Mouse (Mus musculus) liver, postnatal 0 days (tissue): ENCODE results near the gene Clk1. TPM values are rescaled to one million over a fixed set of nuclear protein-coding genes. Genes with fewer than 3 reads are reported as not detected.
A peak's percentile ranks its signal among the peaks of the same experiment; 100 is the strongest.

Experiments
- ATAC-seq: fragments of 200-750 bp; cut with Nextera tagmentation; 2 replicates; pipeline ENCODE4 v1.8.0; 2017; ENCODE audit warnings: mild to moderate bottlenecking, moderate library complexity
- DNase-seq: peaks from one replicate; pipeline ENCODE4 v3.0.0-alpha.2; 2016
- H3K27ac ChIP-seq: fragments of 300-500 bp; sonication (generic); 2 replicates; pipeline ENCODE4 v1.5.1; 2014; ENCODE audit warnings: antibody characterized with exemption, moderate library complexity, mild to moderate bottlenecking, low read depth
- H3K27me3 ChIP-seq: fragments of 300-500 bp; sonication (generic); 2 replicates; pipeline ENCODE4 v1.6.1; 2014; ENCODE audit warnings: low read length, control low read depth, mixed read lengths; ENCODE audit not compliant: insufficient read depth
- H3K36me3 ChIP-seq: fragments of 300-500 bp; sonication (generic); replicated peaks from 2 replicates; pipeline ENCODE4 v1.6.1; 2014; ENCODE audit warnings: mild to moderate bottlenecking, control low read depth, low read length, moderate library complexity, mixed read lengths; ENCODE audit not compliant: insufficient read depth
- H3K4me1 ChIP-seq: fragments of 300-500 bp; sonication (generic); 2 replicates; pipeline ENCODE4 v1.6.1; 2014; ENCODE audit warnings: antibody characterized with exemption, mild to moderate bottlenecking, control low read depth; ENCODE audit not compliant: insufficient read depth
- H3K4me2 ChIP-seq: fragments of 300-500 bp; sonication (generic); 2 replicates; pipeline ENCODE4 v1.6.1; 2014; ENCODE audit warnings: low read depth, mild to moderate bottlenecking, low read length, moderate library complexity, mixed read lengths
- H3K4me3 ChIP-seq: fragments of 300-500 bp; sonication (generic); 2 replicates; pipeline ENCODE4 v1.5.1; 2014; ENCODE audit warnings: low read depth, low read length
- H3K9ac ChIP-seq: fragments of 300-500 bp; sonication (generic); replicated peaks from 2 replicates; pipeline ENCODE4 v1.6.1; 2014; ENCODE audit warnings: mild to moderate bottlenecking, moderate library complexity
- H3K9me3 ChIP-seq: fragments of 300-500 bp; sonication (generic); 2 replicates; pipeline ENCODE4 v1.6.1; 2016; ENCODE audit warnings: mild to moderate bottlenecking, control low read depth, low read length, mixed read lengths
- CTCF ChIP-seq: sonication (generic); IDR thresholded peaks from 2 replicates; pipeline ENCODE4 v1.5.1; 2016; ENCODE audit warnings: antibody characterized with exemption, low read depth
- EP300 ChIP-seq: IDR thresholded peaks from 2 replicates; pipeline ENCODE4 v1.6.1; 2016; ENCODE audit warnings: antibody characterized with exemption, low read depth, mild to moderate bottlenecking
- WGBS: fragments of 180-500 bp; shearing (Covaris S2); extraction: QIAGEN DNeasy Blood & Tissue Kit; methylation state at CpG from one replicate; pipeline ENCODE4 v1.1.7; 2014; ENCODE audit not compliant: insufficient replicate concordance; 5-methylcytosine and 5-hydroxymethylcytosine counted together
- polyA plus RNA-seq: library from polyadenylated mRNA; unstranded; fragments of >200 nt; fragmentation: Nextera tagmentation; extraction: Ambion mirVana; gene quantifications from 2 replicates; pipeline ENCODE4 v1.2.1, GENCODE M21; 2015

The Clk1 gene
- polyA plus RNA-seq, 1 experiment from 2014 or later: 76.6 TPM

- TF ChIP-seq CTCF (no peak), EP300 (no peak)
- DNase-seq (no peak), ATAC-seq (no peak)
- H3K9ac ChIP-seq: peak overlapping the region; percentile 85
- peak overlapping the region; percentile 81 for H3K4me2 ChIP-seq
- H3K36me3 ChIP-seq: peaks cover 16% of the 10 kb centered on the region; the same call in 1 of the 2 replicates
- 10% methylated on average over 10 of the region's 10 CpGs for WGBS
- H3K27ac ChIP-seq: peak overlapping the region; percentile 93
- H3K4me3 ChIP-seq: peak overlapping the region; percentile 80
- peaks cover 19% of the 10 kb centered on the region for H3K4me1 ChIP-seq
- no peaks in the 10 kb centered on the region for H3K27me3 ChIP-seq
- H3K9me3 ChIP-seq: no peaks in the 10 kb centered on the region
Measured at GRCm38 (mm10) chr1:58444691-58445090, 20.8 kb upstream of the Clk1 start.

- TF ChIP-seq EP300: no peak
- Histone ChIP-seq H3K4me1 (peaks cover 8% of the 10 kb centered on the region), H3K9me3 (no peaks in the 10 kb centered on the region), H3K9ac (no peak overlapping the region), H3K36me3 (peaks cover 18% of the 10 kb centered on the region), H3K4me3 (no peak overlapping the region), H3K4me2 (no peak overlapping the region), H3K27me3 (no peaks in the 10 kb centered on the region), H3K27ac (no peak overlapping the region)
- ATAC-seq (no peak), DNase-seq (no peak)
- WGBS: 90% methylated on average over 3 of the region's 3 CpGs
Measured at GRCm38 (mm10) chr1:58424551-58424950, 685 bp upstream of the Clk1 start.

GRCm38 (mm10) chr1:58422879-58423278 is 987 bp downstream of the Clk1 start:
- H3K4me2 ChIP-seq: peak overlapping the region; percentile 80
- H3K4me1 ChIP-seq: peaks cover 8% of the 10 kb centered on the region
- TF ChIP-seq CTCF (no peak), EP300 (no peak)
- H3K9me3 ChIP-seq: no peaks in the 10 kb centered on the region
- H3K27ac ChIP-seq: peak overlapping the region; percentile 100
- H3K4me3 ChIP-seq: peak overlapping the region; percentile 93
- 2% methylated on average over 13 of the region's 13 CpGs for WGBS
- DNase-seq (peak; percentile 53), ATAC-seq (peak; percentile 79)
- H3K36me3 ChIP-seq: peaks cover 34% of the 10 kb centered on the region
- H3K27me3 ChIP-seq: no peaks in the 10 kb centered on the region
- peak overlapping the region; percentile 100 for H3K9ac ChIP-seq

DNA sequence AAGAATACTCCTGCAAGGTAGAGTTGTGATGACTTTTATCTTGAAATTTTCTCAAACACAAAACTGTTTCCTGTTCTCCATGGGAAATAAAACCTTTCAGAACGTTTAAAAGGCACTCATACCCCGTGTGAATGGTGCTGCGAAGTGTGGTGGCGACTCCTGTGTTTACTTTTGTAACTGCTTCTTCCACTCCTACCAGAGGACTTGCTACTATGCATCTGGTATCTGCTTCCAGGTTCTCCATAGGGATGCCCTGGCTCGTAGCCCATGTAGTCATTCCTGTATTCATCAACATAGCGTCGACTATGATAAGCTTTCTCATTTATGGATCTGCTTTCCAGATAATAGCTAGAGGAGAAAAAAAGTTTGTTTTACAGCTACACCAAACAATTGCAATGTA is 2.9 kb downstream of the Clk1 start:
- Histone ChIP-seq H3K4me3 (no peak overlapping the region), H3K9me3 (no peaks in the 10 kb centered on the region), H3K4me1 (peaks cover 8% of the 10 kb centered on the region), H3K9ac (no peak overlapping the region), H3K27ac (no peak overlapping the region), H3K27me3 (no peaks in the 10 kb centered on the region), H3K36me3 (peaks cover 52% of the 10 kb centered on the region), H3K4me2 (peak overlapping the region; percentile 80)
- TF ChIP-seq CTCF (no peak), EP300 (no peak)
- WGBS: 46% methylated on average over 7 of the region's 7 CpGs
- DNase-seq: no peak
- ATAC-seq: no peak

GRCm38 (mm10) chr1:58420032-58420431 is 3.8 kb downstream of the Clk1 start:
- no peaks in the 10 kb centered on the region for H3K9me3 ChIP-seq
- no peak overlapping the region for H3K9ac ChIP-seq
- ATAC-seq: no peak
- no peak overlapping the region for H3K4me2 ChIP-seq
- peaks cover 8% of the 10 kb centered on the region for H3K4me1 ChIP-seq
- no peaks in the 10 kb centered on the region for H3K27me3 ChIP-seq
- TF ChIP-seq CTCF (no peak), EP300 (no peak)
- WGBS: 77% methylated on average over 10 of the region's 10 CpGs
- DNase-seq: no peak
- no peak overlapping the region for H3K27ac ChIP-seq
- H3K4me3 ChIP-seq: no peak overlapping the region
- peaks cover 60% of the 10 kb centered on the region for H3K36me3 ChIP-seq

GRCm38 (mm10) chr1:58416048-58416447 is 7.8 kb downstream of the Clk1 start:
- Histone ChIP-seq H3K9me3 (no peaks in the 10 kb centered on the region), H3K27ac (no peak overlapping the region), H3K4me3 (no peak overlapping the region), H3K4me2 (no peak overlapping the region), H3K4me1 (no peaks in the 10 kb centered on the region), H3K27me3 (no peaks in the 10 kb centered on the region), H3K9ac (no peak overlapping the region), H3K36me3 (peaks cover 88% of the 10 kb centered on the region)
- DNase-seq (no peak), ATAC-seq (no peak)
- 72% methylated on average over 2 of the region's 2 CpGs for WGBS
- TF ChIP-seq CTCF (no peak), EP300 (no peak)

DNA sequence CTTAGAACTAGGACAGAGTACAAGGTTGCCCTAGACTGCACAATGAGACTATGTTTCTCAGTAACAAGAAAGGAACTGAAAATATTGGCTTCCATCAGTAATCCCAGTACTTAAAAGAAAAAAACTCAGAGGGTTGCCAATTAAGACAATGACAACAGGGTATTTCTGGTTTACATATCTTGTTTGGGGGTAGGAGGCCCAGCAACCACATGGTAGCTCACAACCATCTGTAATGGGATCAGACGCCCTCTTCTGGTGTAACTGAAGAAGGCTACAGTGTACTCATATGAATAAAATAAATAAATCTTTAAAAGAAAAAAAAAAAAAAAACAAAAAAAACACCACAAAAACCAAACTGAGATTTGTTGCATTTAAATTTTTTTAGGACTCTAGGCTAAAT is 8.4 kb downstream of the Clk1 start:
- Histone ChIP-seq H3K9ac (no peak overlapping the region), H3K4me1 (no peaks in the 10 kb centered on the region), H3K27ac (no peak overlapping the region), H3K9me3 (no peaks in the 10 kb centered on the region), H3K27me3 (no peaks in the 10 kb centered on the region), H3K4me2 (no peak overlapping the region), H3K36me3 (peaks cover 92% of the 10 kb centered on the region), H3K4me3 (no peak overlapping the region)
- peak; percentile 39 for TF ChIP-seq CTCF
- no peak for TF ChIP-seq EP300
- ATAC-seq: no peak
- DNase-seq: no peak
- WGBS: 16% methylated on average over 1 of the region's 1 CpGs
